Mouse (Mus musculus): Measurements from ENCODE around the gene Dgcr2. TPM values are rescaled to one million over a fixed set of nuclear protein-coding genes. Genes with fewer than 3 reads are reported as not detected.
A peak's percentile ranks its signal among the peaks of the same experiment; 100 is the strongest.

Dgcr2 gene
- total RNA-seq, 2 experiments from 2014 or later = 13.8 to 26.1 TPM

GRCm38 (mm10) chr16:17853263-17853662, 45.1 kb downstream of the Dgcr2 start:
- ATAC-seq (replicated peaks; ENCODE audit: low FRiP score, poor library complexity, severe bottlenecking) = no peak

- ATAC-seq (replicated peaks; ENCODE audit: low FRiP score, poor library complexity, severe bottlenecking) = no peak
These were observed 46.5 kb downstream of the Dgcr2 start for GRCm38 (mm10) chr16:17851860-17852259.

- no peak for ATAC-seq (replicated peaks; ENCODE audit: low FRiP score, poor library complexity, severe bottlenecking)
These were observed 47.0 kb downstream of the Dgcr2 start for GRCm38 (mm10) chr16:17851331-17851730.

- ATAC-seq (replicated peaks; ENCODE audit: low FRiP score, poor library complexity, severe bottlenecking) = no peak
These were observed 48.9 kb downstream of the Dgcr2 start for GRCm38 (mm10) chr16:17849486-17849885.

GRCm38 (mm10) chr16:17848928-17849327, 49.4 kb downstream of the Dgcr2 start:
- ATAC-seq (replicated peaks; ENCODE audit: low FRiP score, poor library complexity, severe bottlenecking) = peak; percentile 76

- ATAC-seq (replicated peaks; ENCODE audit: low FRiP score, poor library complexity, severe bottlenecking) = peak; percentile 20; the same call in 1 of the 2 replicates
These were observed 49.9 kb downstream of the Dgcr2 start for GRCm38 (mm10) chr16:17848431-17848830.

- ATAC-seq (replicated peaks; ENCODE audit: low FRiP score, poor library complexity, severe bottlenecking) = no peak
These were observed 54.5 kb downstream of the Dgcr2 start for GRCm38 (mm10) chr16:17843701-17844365.

GRCm38 (mm10) chr16:17842437-17842836, 55.9 kb downstream of the Dgcr2 start:
- no peak for ATAC-seq (replicated peaks; ENCODE audit: low FRiP score, poor library complexity, severe bottlenecking)

- no peak for ATAC-seq (replicated peaks; ENCODE audit: low FRiP score, poor library complexity, severe bottlenecking)
These were observed 58.4 kb downstream of the Dgcr2 start for GRCm38 (mm10) chr16:17839976-17840375.

- no peak for ATAC-seq (replicated peaks; ENCODE audit: low FRiP score, poor library complexity, severe bottlenecking)
These were observed 60.3 kb downstream of the Dgcr2 start, which contains the start of gene Car15 for GRCm38 (mm10) chr16:17838051-17838450. Car15 (minus strand) TSS chr16:17838364.

- ATAC-seq (replicated peaks; ENCODE audit: low FRiP score, poor library complexity, severe bottlenecking) = no peak
These were observed 62.9 kb downstream of the Dgcr2 start for GRCm38 (mm10) chr16:17835481-17835880.

GRCm38 (mm10) chr16:17834543-17834942, 63.8 kb downstream of the Dgcr2 start:
- no peak for ATAC-seq (replicated peaks; ENCODE audit: low FRiP score, poor library complexity, severe bottlenecking)

GRCm38 (mm10) chr16:17833681-17834399, 64.5 kb downstream of the Dgcr2 start:
- ATAC-seq (replicated peaks; ENCODE audit: low FRiP score, poor library complexity, severe bottlenecking) = no peak

GRCm38 (mm10) chr16:17833321-17833680, 65.1 kb downstream of the Dgcr2 start:
- ATAC-seq (replicated peaks; ENCODE audit: low FRiP score, poor library complexity, severe bottlenecking) = no peak

- ATAC-seq (replicated peaks; ENCODE audit: low FRiP score, poor library complexity, severe bottlenecking) = no peak
These were observed 65.5 kb downstream of the Dgcr2 start, which contains the start of gene B830017H08Rik for GRCm38 (mm10) chr16:17832821-17833220. B830017H08Rik (plus strand) TSS chr16:17833121.

GRCm38 (mm10) chr16:17831781-17832180, 66.6 kb downstream of the Dgcr2 start:
- ATAC-seq (replicated peaks; ENCODE audit: low FRiP score, poor library complexity, severe bottlenecking) = no peak

GRCm38 (mm10) chr16:17830385-17831178, 67.8 kb downstream of the Dgcr2 start:
- no peak for ATAC-seq (replicated peaks; ENCODE audit: low FRiP score, poor library complexity, severe bottlenecking)

GRCm38 (mm10) chr16:17828867-17829266, 69.5 kb downstream of the Dgcr2 start:
- ATAC-seq (replicated peaks; ENCODE audit: low FRiP score, poor library complexity, severe bottlenecking) = no peak

GRCm38 (mm10) chr16:17828229-17828628, 70.1 kb downstream of the Dgcr2 start:
- ATAC-seq (replicated peaks; ENCODE audit: low FRiP score, poor library complexity, severe bottlenecking) = no peak

GRCm38 (mm10) chr16:17826500-17826899, 71.9 kb downstream of the Dgcr2 start:
- no peak for ATAC-seq (replicated peaks; ENCODE audit: low FRiP score, poor library complexity, severe bottlenecking)
